ENCODE assay signal across 25 mouse cellular contexts in the genomic region with DNA sequence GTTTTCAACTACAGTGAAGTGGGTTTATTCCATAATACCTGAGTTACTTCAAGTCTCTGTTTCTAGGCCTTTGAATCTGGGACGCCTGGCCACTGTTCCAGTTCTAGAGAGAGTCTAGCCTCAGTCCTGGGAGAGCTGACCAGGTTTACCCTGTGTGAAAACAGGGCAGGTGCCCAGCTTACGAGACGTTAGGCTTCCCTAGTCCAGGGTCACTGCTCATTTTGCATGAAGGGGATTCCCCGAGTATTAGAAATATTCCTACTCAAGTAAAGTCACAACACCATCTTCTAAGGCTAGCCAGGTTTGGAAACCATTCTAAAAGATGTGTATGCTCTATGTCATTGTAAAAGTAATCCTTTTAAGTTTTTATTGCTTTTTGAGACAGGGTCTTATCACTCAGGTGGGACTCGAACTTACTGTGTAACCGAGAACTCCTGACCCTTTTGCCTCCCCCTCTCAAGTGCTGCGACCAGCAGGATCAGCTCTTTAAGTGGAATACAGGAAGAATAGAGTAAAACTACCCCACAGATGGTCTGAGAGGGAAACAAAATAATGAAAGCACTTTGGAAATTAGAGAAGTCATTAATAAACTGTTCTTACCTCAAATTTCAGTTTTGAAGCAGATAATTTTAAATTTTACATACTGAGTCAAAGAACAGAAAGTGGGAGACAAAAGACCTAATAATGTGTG.
"Had no signal": no experiment of that assay in that cellular context is flagged by ENCODE, and none has a peak within 500 bp of the region (broad histone marks: within the 10 kb centered on the region; RNA-seq: fewer than 3 reads in every experiment).

No protein-coding gene starts in this region.

- DNase-seq: cerebellum, adult 9-10 months; cerebellum, adult 9-11 months; cerebellum, postnatal 10 days; cerebellum, postnatal 14 days; cerebellum, postnatal 25 days; cerebellum, postnatal 36 days; embryo, embryonic 11 days; forebrain, postnatal 0 days; gastrocnemius, adult 2 months; gastrocnemius, postnatal 10 days; gastrocnemius, postnatal 14 days; gastrocnemius, postnatal 25 days; gastrocnemius, postnatal 36 days; heart, adult 18-20 months; heart, adult 2 months had no signal

- H3K9ac ChIP-seq: embryonic facial prominence, embryonic 12.5 days; embryonic facial prominence, embryonic 13.5 days; embryonic facial prominence, embryonic 15.5 days; forebrain, embryonic 12.5 days; forebrain, embryonic 13.5 days; forebrain, embryonic 15.5 days; forebrain, postnatal 0 days had no signal

- H3K9me3 ChIP-seq: embryonic facial prominence, embryonic 10.5 days; embryonic facial prominence, embryonic 12.5 days; embryonic facial prominence, embryonic 13.5 days; embryonic facial prominence, embryonic 15.5 days; forebrain, embryonic 10.5 days; forebrain, embryonic 12.5 days; forebrain, embryonic 13.5 days; forebrain, embryonic 15.5 days; heart, embryonic 10.5 days had no signal

- H3K27me3 ChIP-seq: embryonic facial prominence, embryonic 12.5 days; embryonic facial prominence, embryonic 13.5 days; embryonic facial prominence, embryonic 15.5 days; forebrain, embryonic 12.5 days; forebrain, embryonic 13.5 days; forebrain, embryonic 15.5 days had no signal

- H3K4me2 ChIP-seq: embryonic facial prominence, embryonic 12.5 days; embryonic facial prominence, embryonic 13.5 days; embryonic facial prominence, embryonic 15.5 days; forebrain, embryonic 12.5 days; forebrain, embryonic 13.5 days; forebrain, embryonic 15.5 days had no signal

- H3K27ac ChIP-seq: embryonic facial prominence, embryonic 10.5 days; embryonic facial prominence, embryonic 12.5 days; embryonic facial prominence, embryonic 13.5 days; embryonic facial prominence, embryonic 15.5 days; forebrain, embryonic 10.5 days; forebrain, embryonic 12.5 days; forebrain, embryonic 13.5 days; forebrain, embryonic 15.5 days; gastrocnemius, adult 2 months; heart, adult 2 months; heart, embryonic 10.5 days had no signal

- H3K4me1 ChIP-seq: embryonic facial prominence, embryonic 10.5 days; embryonic facial prominence, embryonic 12.5 days; embryonic facial prominence, embryonic 13.5 days; embryonic facial prominence, embryonic 15.5 days; forebrain, embryonic 15.5 days; heart, embryonic 10.5 days had no signal

- H3K4me3 ChIP-seq: embryonic facial prominence, embryonic 10.5 days; embryonic facial prominence, embryonic 12.5 days; embryonic facial prominence, embryonic 13.5 days; embryonic facial prominence, embryonic 15.5 days; erythroblast, embryonic 14.5 days; forebrain, embryonic 10.5 days; forebrain, embryonic 12.5 days; forebrain, embryonic 13.5 days; forebrain, embryonic 15.5 days; gastrocnemius, adult 2 months; heart, adult 2 months; heart, embryonic 10.5 days had no signal
